Mouse (Mus musculus) hindbrain, embryonic 14.5 days (tissue): ENCODE results near the gene Asb2. TPM values are rescaled to one million over a fixed set of nuclear protein-coding genes. Genes with fewer than 3 reads are reported as not detected.
A peak's percentile ranks its signal among the peaks of the same experiment; 100 is the strongest.

Source experiments
- ATAC-seq: fragments of 200-750 bp; cut with Nextera tagmentation; 2 replicates; pipeline ENCODE4 v1.8.0; 2017; ENCODE audit warnings: moderate number of reproducible peaks, mild to moderate bottlenecking, moderate TSS enrichment, moderate library complexity; ENCODE audit not compliant: low FRiP score
- DNase-seq: peaks from one replicate; pipeline ENCODE4 v3.0.0-alpha.2; 2015; ENCODE audit warnings: low spot score
- H3K27ac ChIP-seq: fragments of 300-500 bp; sonication (generic); 2 replicates; pipeline ENCODE4 v1.5.1; 2014; ENCODE audit warnings: mild to moderate bottlenecking, moderate library complexity
- H3K27me3 ChIP-seq: fragments of 300-500 bp; sonication (generic); 2 replicates; pipeline ENCODE4 v1.6.1; 2014; ENCODE audit warnings: mild to moderate bottlenecking, low read length, mixed read lengths; ENCODE audit not compliant: control insufficient read depth, insufficient read depth
- H3K36me3 ChIP-seq: fragments of 300-500 bp; sonication (generic); replicated peaks from 2 replicates; pipeline ENCODE4 v1.6.1; 2014; ENCODE audit not compliant: control insufficient read depth, insufficient read depth
- H3K4me1 ChIP-seq: fragments of 300-500 bp; sonication (generic); replicated peaks from 2 replicates; pipeline ENCODE4 v1.6.1; 2014; ENCODE audit warnings: antibody characterized with exemption, low read length, mixed read lengths; ENCODE audit not compliant: control insufficient read depth, insufficient read depth
- H3K4me2 ChIP-seq: fragments of 300-500 bp; sonication (generic); replicated peaks from 2 replicates; pipeline ENCODE4 v1.6.1; 2014; ENCODE audit warnings: mild to moderate bottlenecking, moderate library complexity
- H3K4me3 ChIP-seq: fragments of 300-500 bp; sonication (generic); replicated peaks from 2 replicates; pipeline ENCODE4 v1.5.1; 2014; ENCODE audit warnings: mild to moderate bottlenecking, low read length
- H3K9ac ChIP-seq: fragments of 300-500 bp; sonication (generic); 2 replicates; pipeline ENCODE4 v1.6.1; 2014
- H3K9me3 ChIP-seq: fragments of 300-500 bp; sonication (generic); 2 replicates; pipeline ENCODE4 v1.6.1; 2016; ENCODE audit warnings: low read length; ENCODE audit not compliant: control insufficient read depth
- WGBS: fragments of 180-500 bp; shearing (Covaris S2); extraction: QIAGEN DNeasy Blood & Tissue Kit; methylation state at CpG from one replicate; pipeline ENCODE4 v1.1.7; 2014; 5-methylcytosine and 5-hydroxymethylcytosine counted together
- polyA plus RNA-seq: library from polyadenylated mRNA; unstranded; fragments of >200 nt; fragmentation: Nextera tagmentation; extraction: Ambion mirVana; gene quantifications from 2 replicates; pipeline ENCODE4 v1.2.1, GENCODE M21; 2014

The Asb2 gene
- polyA plus RNA-seq, result 1.5 and 1.6 TPM in 2 replicates

DNA sequence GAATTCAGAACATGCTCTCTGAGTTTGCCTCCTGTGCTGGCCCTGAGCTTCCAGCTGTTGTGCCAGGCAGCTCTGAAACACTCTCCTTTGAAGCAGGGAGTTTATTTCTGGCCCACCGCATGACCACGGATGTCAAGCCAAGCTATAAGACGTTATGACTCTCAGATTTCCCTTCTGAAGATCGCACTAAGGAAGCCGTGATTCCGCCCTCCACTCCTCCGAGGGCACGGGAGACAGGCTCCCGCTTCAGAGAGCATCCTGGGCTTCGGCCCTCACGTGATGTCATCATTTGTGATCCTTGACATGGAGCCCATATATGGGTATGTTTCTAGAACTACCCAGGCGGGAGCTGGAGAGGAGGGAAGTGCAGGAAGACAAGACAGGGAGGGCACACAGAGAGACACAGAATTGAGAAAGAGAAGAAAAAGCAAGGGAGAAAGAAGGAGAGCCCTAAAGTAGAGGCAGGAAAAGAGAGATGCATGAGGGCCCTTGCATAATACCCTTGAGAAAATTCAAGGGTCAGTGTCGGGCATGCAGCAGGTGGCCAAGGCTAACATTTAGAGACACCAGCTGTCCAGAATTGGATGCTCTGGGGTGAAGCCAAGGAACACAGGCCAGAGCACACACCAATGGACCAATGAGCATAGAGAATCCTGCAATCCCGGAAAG, at the start of gene Asb2:
Gene Asb2, minus strand, starts transcription at position 256 of the 669 bp plus-strand sequence.
- ATAC-seq (no peak), DNase-seq (no peak)
- no peak within 1 kb of the TSS for H3K27ac ChIP-seq
- H3K4me3 ChIP-seq, result no peak within 1 kb of the TSS
- H3K27me3 ChIP-seq, result no peaks in the 10 kb centered on the region
- 77% methylated on average over 14 of the region's 14 CpGs for WGBS
- H3K4me1 ChIP-seq, result no peaks in the 10 kb centered on the region
- no peak within 1 kb of the TSS for H3K9ac ChIP-seq
- H3K9me3 ChIP-seq, result no peaks in the 10 kb centered on the region
- no peak within 1 kb of the TSS for H3K4me2 ChIP-seq
- H3K36me3 ChIP-seq, result no peaks in the 10 kb centered on the region

DNA sequence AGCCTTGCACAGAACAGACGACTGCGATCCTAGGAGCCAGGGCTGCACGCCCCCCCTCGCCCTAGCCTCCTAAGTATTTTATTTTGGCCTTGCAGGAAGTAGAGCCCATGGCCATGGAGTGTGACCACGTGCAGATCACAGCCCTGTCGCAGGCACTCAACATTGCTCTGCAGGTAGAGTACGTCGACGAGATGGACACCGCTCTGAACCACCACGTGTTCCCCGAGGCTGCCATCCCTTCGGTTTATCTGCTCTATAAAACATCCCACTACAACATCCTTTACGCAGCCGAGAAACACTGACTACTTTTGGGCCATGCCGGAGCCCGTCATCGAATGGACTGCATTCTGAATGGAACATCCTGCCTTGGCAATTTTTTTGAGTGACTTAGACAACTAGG, 48.3 kb upstream of the Asb2 start:
- DNase-seq (no peak), ATAC-seq (no peak)
- no peaks in the 10 kb centered on the region for H3K9me3 ChIP-seq
- 92% methylated on average over 18 of the region's 18 CpGs for WGBS
- no peak overlapping the region for H3K4me2 ChIP-seq
- no peaks in the 10 kb centered on the region for H3K4me1 ChIP-seq
- H3K27me3 ChIP-seq, result no peaks in the 10 kb centered on the region
- H3K27ac ChIP-seq, result no peak overlapping the region
- H3K9ac ChIP-seq, result no peak overlapping the region
- peaks cover 82% of the 10 kb centered on the region for H3K36me3 ChIP-seq
- no peak overlapping the region for H3K4me3 ChIP-seq

DNA sequence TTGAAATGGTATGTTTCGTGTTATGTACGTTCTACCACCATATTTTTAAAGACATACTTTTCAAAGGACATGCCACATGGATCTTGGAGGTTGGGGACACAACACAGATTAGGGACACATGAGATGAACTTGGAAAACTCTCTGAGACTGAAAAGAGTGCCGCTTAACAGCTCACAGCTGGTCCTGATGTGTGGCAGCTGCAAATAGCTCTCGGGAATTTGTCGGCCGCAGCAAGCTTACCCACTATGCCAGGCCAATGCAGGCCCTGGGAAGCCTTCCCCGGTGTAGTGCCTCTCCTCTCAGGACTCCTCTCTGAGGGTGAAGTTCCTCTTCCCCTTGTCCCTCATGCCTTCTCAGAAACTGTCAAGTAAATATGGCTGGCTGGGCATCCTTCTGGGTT, 41.0 kb upstream of the Asb2 start:
- H3K27me3 ChIP-seq, result no peaks in the 10 kb centered on the region
- H3K9ac ChIP-seq, result no peak overlapping the region
- no peak overlapping the region for H3K27ac ChIP-seq
- H3K9me3 ChIP-seq, result no peaks in the 10 kb centered on the region
- ATAC-seq (no peak), DNase-seq (no peak)
- peaks cover 12% of the 10 kb centered on the region for H3K36me3 ChIP-seq
- WGBS, result 82% methylated on average over 7 of the region's 7 CpGs
- no peak overlapping the region for H3K4me2 ChIP-seq
- no peak overlapping the region for H3K4me3 ChIP-seq
- no peaks in the 10 kb centered on the region for H3K4me1 ChIP-seq

GRCm38 (mm10) chr12:103395486-103396275, 39.9 kb upstream of the Asb2 start:
- no peaks in the 10 kb centered on the region for H3K4me1 ChIP-seq
- DNase-seq (no peak), ATAC-seq (no peak)
- H3K36me3 ChIP-seq, result 0 out of 2 replicates have a peak, but pooled peaks cover 4% of the 10 kb centered on the region
- no peak overlapping the region for H3K4me3 ChIP-seq
- no peak overlapping the region for H3K4me2 ChIP-seq
- H3K27ac ChIP-seq, result no peak overlapping the region
- 85% methylated on average over 12 of the region's 12 CpGs for WGBS
- no peak overlapping the region for H3K9ac ChIP-seq
- no peaks in the 10 kb centered on the region for H3K27me3 ChIP-seq
- no peaks in the 10 kb centered on the region for H3K9me3 ChIP-seq

GRCm38 (mm10) chr12:103393528-103393927, 37.7 kb upstream of the Asb2 start:
- H3K27ac ChIP-seq, result no peak overlapping the region
- no peaks in the 10 kb centered on the region for H3K36me3 ChIP-seq
- no peak overlapping the region for H3K4me3 ChIP-seq
- 51% methylated on average over 6 of the region's 6 CpGs for WGBS
- DNase-seq, result no peak
- H3K4me1 ChIP-seq, result peaks cover 6% of the 10 kb centered on the region
- H3K4me2 ChIP-seq, result no peak overlapping the region
- H3K27me3 ChIP-seq, result no peaks in the 10 kb centered on the region
- H3K9me3 ChIP-seq, result no peaks in the 10 kb centered on the region
- no peak overlapping the region for H3K9ac ChIP-seq
- no peak for ATAC-seq

DNA sequence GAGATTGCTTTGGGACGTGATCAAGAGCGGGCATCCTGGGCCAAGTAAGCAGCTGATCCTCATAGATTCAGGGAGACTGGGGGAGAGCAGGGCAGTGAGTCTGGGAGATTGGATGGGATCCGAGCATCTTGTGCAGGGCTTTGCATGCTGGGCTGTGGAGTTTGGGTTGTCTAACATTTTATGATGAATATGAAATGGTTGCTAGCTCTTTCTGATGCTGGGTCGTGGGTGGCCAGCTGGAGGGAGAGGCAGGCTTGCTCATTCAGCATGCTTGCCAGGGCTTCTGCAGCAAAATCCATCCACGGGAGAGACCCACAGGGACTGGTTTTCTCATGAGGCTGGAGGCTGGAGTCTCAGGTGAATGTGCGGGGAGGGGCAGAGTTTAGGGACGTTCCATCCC, 35.3 kb upstream of the Asb2 start:
- Histone ChIP-seq H3K9ac (no peak overlapping the region), H3K9me3 (no peaks in the 10 kb centered on the region), H3K36me3 (no peaks in the 10 kb centered on the region), H3K4me3 (no peak overlapping the region), H3K27ac (no peak overlapping the region), H3K4me1 (peaks cover 6% of the 10 kb centered on the region), H3K4me2 (no peak overlapping the region), H3K27me3 (no peaks in the 10 kb centered on the region)
- ATAC-seq, result no peak
- 88% methylated on average over 7 of the region's 7 CpGs for WGBS
- no peak for DNase-seq

DNA sequence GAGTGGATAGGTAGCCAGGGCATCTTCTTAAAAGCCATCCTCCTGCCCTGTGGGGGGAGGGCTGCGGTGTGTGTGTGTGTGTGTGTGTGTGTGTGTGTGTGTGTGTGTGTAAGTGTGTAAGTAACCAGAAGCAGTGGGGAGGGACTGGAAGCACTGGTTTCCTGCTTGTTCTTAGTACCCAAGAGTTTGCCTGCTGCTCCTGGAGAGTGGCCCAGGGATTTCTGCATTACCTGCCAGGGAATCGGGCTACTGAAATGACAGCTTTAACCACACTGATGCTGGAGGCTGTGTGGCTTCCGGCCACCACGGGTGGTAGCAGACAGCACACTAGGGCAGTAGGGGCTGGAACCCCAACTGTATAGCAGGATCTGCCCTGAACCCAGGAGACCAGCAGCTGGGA, 34.2 kb upstream of the Asb2 start:
- 91% methylated on average over 4 of the region's 4 CpGs for WGBS
- no peaks in the 10 kb centered on the region for H3K27me3 ChIP-seq
- H3K9me3 ChIP-seq, result no peaks in the 10 kb centered on the region
- H3K36me3 ChIP-seq, result no peaks in the 10 kb centered on the region
- H3K4me3 ChIP-seq, result no peak overlapping the region
- DNase-seq, result no peak
- ATAC-seq, result no peak
- no peak overlapping the region for H3K27ac ChIP-seq
- H3K4me1 ChIP-seq, result peaks cover 6% of the 10 kb centered on the region
- no peak overlapping the region for H3K9ac ChIP-seq
- H3K4me2 ChIP-seq, result no peak overlapping the region

GRCm38 (mm10) chr12:103389348-103389727, 33.5 kb upstream of the Asb2 start:
- Histone ChIP-seq H3K36me3 (no peaks in the 10 kb centered on the region), H3K4me2 (peak overlapping the region; percentile 66), H3K4me3 (peak overlapping the region; percentile 64), H3K9ac (peak overlapping the region; percentile 82), H3K4me1 (peaks cover 6% of the 10 kb centered on the region), H3K27ac (no peak overlapping the region), H3K9me3 (no peaks in the 10 kb centered on the region), H3K27me3 (no peaks in the 10 kb centered on the region)
- WGBS, result 68% methylated on average over 2 of the region's 2 CpGs
- no peak for ATAC-seq
- DNase-seq, result no peak

GRCm38 (mm10) chr12:103388505-103389347, 32.9 kb upstream of the Asb2 start, which contains the start of gene Otub2:
TSS of gene Otub2 (plus strand) at chr12:103388682.
- DNase-seq (peak; percentile 97), ATAC-seq (peak; percentile 99)
- Histone ChIP-seq H3K4me2 (peak within 1 kb of the TSS; percentile 66), H3K36me3 (no peaks in the 10 kb centered on the region), H3K27me3 (no peaks in the 10 kb centered on the region), H3K9me3 (no peaks in the 10 kb centered on the region), H3K27ac (peak within 1 kb of the TSS; percentile 49; the same call in 1 of the 2 replicates), H3K4me3 (peak within 1 kb of the TSS; percentile 64), H3K9ac (peak within 1 kb of the TSS; percentile 82), H3K4me1 (peaks cover 6% of the 10 kb centered on the region)
- WGBS, result under 1% methylated on average over 54 of the region's 58 CpGs
